Mouse (Mus musculus): Measurements from ENCODE around the gene Pdia5. TPM values are rescaled to one million over a fixed set of nuclear protein-coding genes. Genes with fewer than 3 reads are reported as not detected.

The Pdia5 gene
- polyA plus RNA-seq (2017; shearing (Covaris generic)), result 0.13 TPM

DNA sequence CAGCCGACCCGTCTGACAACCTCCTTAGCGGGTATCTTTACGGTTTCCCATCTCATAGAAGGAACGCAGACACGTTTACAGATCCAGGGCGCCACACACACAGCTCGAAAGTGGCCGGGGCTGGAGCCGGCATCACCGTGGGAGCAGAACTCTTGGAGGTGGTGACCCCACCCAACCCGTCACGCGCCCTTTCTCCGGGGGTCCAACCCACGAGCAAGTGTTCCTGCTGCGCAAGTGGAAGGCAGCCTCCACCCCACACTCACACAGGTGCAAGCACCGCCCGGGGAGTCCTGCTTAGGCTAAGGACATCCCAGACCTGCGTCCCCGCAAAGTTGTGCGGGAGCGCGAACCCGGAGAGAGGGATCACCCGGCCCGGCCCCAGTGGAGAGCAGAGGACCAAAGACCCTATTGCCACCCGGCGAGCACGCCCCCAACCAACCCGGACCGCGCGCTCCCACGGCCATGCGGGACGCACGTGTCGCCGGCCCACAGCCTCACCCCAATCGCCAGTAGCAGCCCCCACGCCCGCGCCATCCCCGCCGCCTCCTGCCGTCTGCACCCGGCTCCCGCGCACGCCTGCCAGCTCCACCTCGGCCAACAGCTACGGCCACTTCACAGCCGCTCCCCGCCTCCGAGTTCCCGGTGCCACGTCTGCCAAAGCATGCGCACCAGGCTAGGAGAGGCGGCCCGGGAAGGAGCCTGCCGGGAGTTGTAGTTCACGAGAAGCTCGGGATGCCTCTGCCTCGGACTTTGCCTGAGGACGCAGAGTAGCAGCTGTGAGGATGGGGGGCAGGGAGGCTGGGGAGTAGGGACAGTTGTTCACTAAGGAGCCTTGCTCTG lies at the start of gene Pdia5:
TSS of gene Pdia5 (minus strand) at position 643 of the 840 bp plus-strand sequence.

GRCm38 (mm10) chr16:35363150-35364062 lies 127.3 kb downstream of the Pdia5 start, which contains the start of gene Sec22a:
Gene Sec22a (minus strand): TSS chr16:35363918.

Other genes starting within 250 kb of the Pdia5 start
- 28.8 TPM for gene Sec22a, start 127.0 kb downstream of the Pdia5 start, polyA plus RNA-seq (2017; shearing (Covaris generic))
- 0.32 TPM for gene Sema5b, start 50.3 kb upstream of the Pdia5 start, polyA plus RNA-seq (2017; shearing (Covaris generic))

Measured in CD4-positive, CD25-positive, alpha-beta regulatory T cell (primary cell).